Comparison of ENCODE assay signal across 8 mouse cellular contexts in genomic region chr14:7900481-7901049, GRCm38 (mm10). TPM values are rescaled to one million over a fixed set of nuclear protein-coding genes. Genes with fewer than 3 reads are reported as not detected.
A peak's percentile ranks its signal among the peaks of the same experiment; 100 is the strongest.
DNase-seq lines count a peak whose midpoint lies in the region; ATAC-seq and TF ChIP-seq lines count a peak whose summit lies in the region.

No protein-coding gene starts in this region.

- no peak overlapping the region for H3K4me2 ChIP-seq in forebrain, embryonic 13.5 days
- no peak overlapping the region for H3K4me2 ChIP-seq in liver, embryonic 12.5 days

- no peaks in the 10 kb centered on the region for H3K9me3 ChIP-seq in forebrain, embryonic 13.5 days (replicated peaks)
- H3K9me3 ChIP-seq in liver, embryonic 12.5 days (replicated peaks) = no peaks in the 10 kb centered on the region

- H3K27ac ChIP-seq in forebrain, embryonic 13.5 days = peak overlapping the region; percentile 35; the same call in 1 of the 2 replicates
- no peak overlapping the region for H3K27ac ChIP-seq in liver, embryonic 12.5 days

- 79% methylated on average over 11 of the region's 11 CpGs for WGBS in forebrain, embryonic 13.5 days
- WGBS in liver, embryonic 12.5 days (ENCODE audit: insufficient replicate concordance) = 76% methylated on average over 11 of the region's 11 CpGs

- ATAC-seq in forebrain, embryonic 13.5 days = no peak
- no peak for ATAC-seq in liver, embryonic 12.5 days

- H3K36me3 ChIP-seq in forebrain, embryonic 13.5 days (ENCODE audit: poor library complexity, severe bottlenecking) = peaks cover 72% of the 10 kb centered on the region
- H3K36me3 ChIP-seq in liver, embryonic 12.5 days = peaks cover 35% of the 10 kb centered on the region

- no peaks in the 10 kb centered on the region for H3K27me3 ChIP-seq in forebrain, embryonic 13.5 days
- H3K27me3 ChIP-seq in liver, embryonic 12.5 days (replicated peaks) = no peaks in the 10 kb centered on the region

- peak; percentile 38 for DNase-seq in brain, embryonic 14.5 days (ENCODE audit: low read depth)
- DNase-seq in heart, postnatal 10 days = peak; percentile 67 to 75
- DNase-seq in kidney, postnatal 4 days = peak; percentile 70 to 78
- DNase-seq in lung, postnatal 4 days = peak; percentile 39 to 68
- DNase-seq in adrenal gland, postnatal 10 days = no peak
- DNase-seq in adrenal gland, adult 8-10 months = no peak

- H3K4me1 ChIP-seq in forebrain, embryonic 13.5 days = no peaks in the 10 kb centered on the region
- no peaks in the 10 kb centered on the region for H3K4me1 ChIP-seq in liver, embryonic 12.5 days

- TF ChIP-seq CTCF in brain, embryonic 14.5 days (IDR thresholded peaks at IDR 0.05; ENCODE audit: borderline replicate concordance, extremely low read depth, insufficient read depth, insufficient read length) = no peak

- no peak overlapping the region for H3K4me3 ChIP-seq in forebrain, embryonic 13.5 days
- no peak overlapping the region for H3K4me3 ChIP-seq in liver, embryonic 12.5 days

- no peak for TF ChIP-seq POLR2A in brain, embryonic 14.5 days (IDR thresholded peaks at IDR 0.05; ENCODE audit: borderline replicate concordance, extremely low read depth, insufficient read depth, insufficient read length, poor library complexity, severe bottlenecking)

- H3K9ac ChIP-seq in forebrain, embryonic 13.5 days = no peak overlapping the region
- no peak overlapping the region for H3K9ac ChIP-seq in liver, embryonic 12.5 days

- intact Hi-C loops in heart, postnatal 10 days (cut with DNase I) = no loop called here

RNA-seq across cellular contexts. Expression of gene Gm45521, which starts 56.5 kb away (rescaled TPM):
- polyA plus RNA-seq in brain, embryonic 14.5 days (2012; rRNA removed) = 0.11 and 0.14 TPM in 2 replicates
- not detected in 2 replicates for polyA plus RNA-seq in forebrain, embryonic 13.5 days (2015; fragmentation: Nextera tagmentation; extraction: Ambion mirVana)
- total RNA-seq in heart, postnatal 10 days (2021) = not detected
- total RNA-seq in adrenal gland, postnatal 10 days (2021) = not detected
- total RNA-seq in adrenal gland, adult 8-10 months (2022) = not detected
- not detected in 2 replicates for polyA plus RNA-seq in liver, embryonic 12.5 days (2016; fragmentation: Nextera tagmentation; extraction: Ambion mirVana)

Comparison
In these comparisons a context has a peak if more than half of its experiments do, and no peak if none do; other contexts are left out.
1. DNase-seq: peak in brain, embryonic 14.5 days (single experiment), heart, postnatal 10 days (2 of 2), kidney, postnatal 4 days (2 of 2) and lung, postnatal 4 days (2 of 2); none in adrenal gland, postnatal 10 days (single experiment) and adrenal gland, adult 8-10 months (single experiment).